Mouse (Mus musculus) neural tube, embryonic 11.5 days (tissue): ENCODE measurements around the gene Gm21761. TPM values are rescaled to one million over a fixed set of nuclear protein-coding genes. Genes with fewer than 3 reads are reported as not detected.
"Not testable (repeated sequence)": the region's sequence is repeated elsewhere in the genome, so short reads cannot be mapped to it uniquely, and the experiment has no call there.

Experiments
- ATAC-seq: fragments of 200-750 bp; cut with Nextera tagmentation; 2 replicates; pipeline ENCODE4 v1.8.0; 2017; ENCODE audit warnings: moderate number of reproducible peaks, mild to moderate bottlenecking, moderate TSS enrichment, moderate library complexity; ENCODE audit not compliant: insufficient read depth, low FRiP score, low TSS enrichment
- DNase-seq: peaks from one replicate; pipeline ENCODE4 v3.0.0-alpha.2; 2015; ENCODE audit warnings: low spot score
- H3K27ac ChIP-seq: fragments of 300-500 bp; sonication (generic); 2 replicates; pipeline ENCODE4 v1.5.1; 2014; ENCODE audit warnings: low read depth, mild to moderate bottlenecking, low read length
- H3K27me3 ChIP-seq: fragments of 300-500 bp; sonication (generic); 2 replicates; pipeline ENCODE4 v1.6.1; 2014; ENCODE audit warnings: mild to moderate bottlenecking, low read length, mixed read lengths; ENCODE audit not compliant: control insufficient read depth, insufficient read depth
- H3K36me3 ChIP-seq: fragments of 300-500 bp; sonication (generic); 2 replicates; pipeline ENCODE4 v1.6.1; 2014; ENCODE audit warnings: mild to moderate bottlenecking, low read length, moderate library complexity, mixed read lengths; ENCODE audit not compliant: control insufficient read depth, insufficient read depth
- H3K4me1 ChIP-seq: fragments of 300-500 bp; sonication (generic); 2 replicates; pipeline ENCODE4 v1.6.1; 2014; ENCODE audit warnings: low read length, mixed read lengths; ENCODE audit not compliant: control insufficient read depth, insufficient read depth
- H3K4me2 ChIP-seq: fragments of 300-500 bp; sonication (generic); 2 replicates; pipeline ENCODE4 v1.6.1; 2014; ENCODE audit warnings: low read depth, mild to moderate bottlenecking, moderate library complexity
- H3K4me3 ChIP-seq: fragments of 300-500 bp; sonication (generic); 2 replicates; pipeline ENCODE4 v1.5.1; 2014; ENCODE audit warnings: low read depth, low read length
- H3K9ac ChIP-seq: fragments of 300-500 bp; sonication (generic); 2 replicates; pipeline ENCODE4 v1.6.1; 2014; ENCODE audit warnings: mild to moderate bottlenecking, low read length
- H3K9me3 ChIP-seq: fragments of 300-500 bp; sonication (generic); 2 replicates; pipeline ENCODE4 v1.6.1; 2016; ENCODE audit warnings: low read length; ENCODE audit not compliant: control insufficient read depth
- WGBS: fragments of 180-500 bp; shearing (Covaris S2); extraction: QIAGEN DNeasy Blood & Tissue Kit; methylation state at CpG from one replicate; pipeline ENCODE4 v1.1.7; 2014; 5-methylcytosine and 5-hydroxymethylcytosine counted together
- polyA plus RNA-seq: library from polyadenylated mRNA; unstranded; fragments of >200 nt; fragmentation: Nextera tagmentation; extraction: Ambion mirVana; gene quantifications from 2 replicates; pipeline ENCODE4 v1.2.1, GENCODE M21; 2014

Gene Gm21761
- not detected in 2 replicates for polyA plus RNA-seq

DNA sequence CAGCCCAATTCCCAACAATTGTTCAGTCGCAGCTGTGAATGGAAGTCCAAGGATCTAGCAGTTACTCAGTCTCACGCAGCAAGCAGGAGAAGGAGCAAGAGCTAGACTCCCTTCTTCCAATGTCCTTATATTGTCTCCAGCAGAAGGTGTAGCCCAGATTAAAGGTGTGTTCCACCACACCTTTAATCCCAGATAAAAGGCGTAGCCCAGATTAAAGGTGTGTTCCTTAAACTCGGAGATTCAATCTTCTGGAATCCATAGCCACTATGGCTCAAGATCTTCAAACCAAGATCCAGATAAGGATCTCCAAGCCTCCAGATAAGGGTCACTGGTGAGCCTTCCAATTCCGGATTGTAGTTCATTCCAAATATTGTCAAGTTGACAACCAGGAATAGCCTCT, at the start of gene Gm21761:
Gene Gm21761, minus strand, starts transcription at position 101 of the 400 bp plus-strand sequence.
- H3K4me3 ChIP-seq, H3K9ac ChIP-seq, H3K4me2 ChIP-seq, H3K27me3 ChIP-seq, H3K9me3 ChIP-seq, H3K36me3 ChIP-seq, ATAC-seq, DNase-seq, H3K4me1 ChIP-seq, H3K27ac ChIP-seq: not testable (repeated sequence)
- WGBS, result no CpG with 5 or more reads among the region's 5 CpGs

DNA sequence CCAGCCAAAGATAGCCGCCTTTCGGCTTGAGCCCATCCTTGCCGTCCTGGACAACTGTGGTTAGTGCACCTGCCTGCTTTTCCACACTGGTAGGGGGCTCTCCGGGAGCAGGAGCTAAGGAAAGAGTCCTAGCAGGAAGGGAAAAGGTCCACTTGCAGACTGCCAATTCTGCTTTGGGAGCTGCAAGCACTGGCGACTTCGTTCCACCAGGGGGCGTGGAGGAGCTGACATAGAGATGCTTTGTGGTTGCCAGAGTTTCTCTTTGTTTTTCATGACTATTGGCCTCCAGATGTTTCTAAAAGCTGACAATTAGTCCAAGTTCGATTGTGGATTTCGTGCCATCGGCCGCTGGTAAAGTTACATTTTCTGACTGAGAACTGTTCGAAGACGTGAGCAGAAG, 40.1 kb upstream of the Gm21761 start:
- H3K4me2 ChIP-seq, H3K27me3 ChIP-seq, H3K9me3 ChIP-seq, H3K4me1 ChIP-seq, H3K36me3 ChIP-seq, H3K9ac ChIP-seq, ATAC-seq, H3K27ac ChIP-seq, H3K4me3 ChIP-seq, DNase-seq: not testable (repeated sequence)
- WGBS, result no CpG with 5 or more reads among the region's 13 CpGs

DNA sequence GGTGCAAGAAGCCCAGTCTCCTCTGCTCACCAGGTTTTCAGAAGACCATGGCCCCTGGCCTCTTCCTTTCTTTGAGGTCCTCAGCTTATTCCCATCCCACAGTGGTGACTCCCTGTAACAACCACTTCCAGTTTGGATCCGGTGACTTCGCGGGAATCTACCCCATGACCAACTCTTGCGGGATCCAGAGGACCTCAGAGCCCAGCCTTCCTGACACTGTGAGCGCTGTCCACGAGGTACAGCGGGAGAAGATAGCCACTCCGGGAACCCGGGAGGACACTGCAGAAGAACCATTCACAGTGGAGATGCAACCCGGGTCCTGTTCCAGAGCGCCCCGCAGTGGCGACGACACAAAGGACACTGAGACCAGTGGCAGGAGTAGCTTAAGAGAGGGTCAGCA, 39.1 kb upstream of the Gm21761 start:
- not testable (repeated sequence) for H3K27me3 ChIP-seq, H3K9ac ChIP-seq, H3K9me3 ChIP-seq, H3K4me3 ChIP-seq, ATAC-seq, H3K36me3 ChIP-seq, DNase-seq, H3K4me2 ChIP-seq, H3K27ac ChIP-seq, H3K4me1 ChIP-seq
- WGBS, result no CpG with 5 or more reads among the region's 14 CpGs

DNA sequence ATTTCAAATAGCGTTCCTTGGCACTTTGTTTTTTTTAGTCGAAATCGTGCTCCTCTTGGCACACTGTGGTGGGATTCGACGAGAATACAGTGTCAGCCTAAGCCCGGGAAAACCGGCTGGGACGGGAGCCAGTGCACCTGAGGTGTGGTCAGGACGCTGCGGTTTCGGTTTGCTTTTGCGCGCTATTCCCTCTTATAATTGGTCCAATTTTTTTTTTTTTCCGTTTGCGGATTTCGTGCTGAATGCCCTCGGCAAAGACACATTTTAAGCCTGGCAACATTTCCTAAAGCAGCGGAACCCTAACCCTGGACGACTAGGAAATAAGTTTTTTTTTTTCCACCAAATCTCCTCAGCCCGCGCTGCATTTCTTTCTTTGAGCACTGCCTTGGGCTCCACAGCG, 36.9 kb upstream of the Gm21761 start:
- WGBS, result 0% methylated on average over 18 of the region's 22 CpGs
- peak; percentile 25 for ATAC-seq
- not testable (repeated sequence) for H3K4me1 ChIP-seq, H3K4me3 ChIP-seq, H3K9me3 ChIP-seq, H3K36me3 ChIP-seq, H3K4me2 ChIP-seq, H3K9ac ChIP-seq, H3K27ac ChIP-seq, H3K27me3 ChIP-seq
- DNase-seq, result peak; percentile 32

DNA sequence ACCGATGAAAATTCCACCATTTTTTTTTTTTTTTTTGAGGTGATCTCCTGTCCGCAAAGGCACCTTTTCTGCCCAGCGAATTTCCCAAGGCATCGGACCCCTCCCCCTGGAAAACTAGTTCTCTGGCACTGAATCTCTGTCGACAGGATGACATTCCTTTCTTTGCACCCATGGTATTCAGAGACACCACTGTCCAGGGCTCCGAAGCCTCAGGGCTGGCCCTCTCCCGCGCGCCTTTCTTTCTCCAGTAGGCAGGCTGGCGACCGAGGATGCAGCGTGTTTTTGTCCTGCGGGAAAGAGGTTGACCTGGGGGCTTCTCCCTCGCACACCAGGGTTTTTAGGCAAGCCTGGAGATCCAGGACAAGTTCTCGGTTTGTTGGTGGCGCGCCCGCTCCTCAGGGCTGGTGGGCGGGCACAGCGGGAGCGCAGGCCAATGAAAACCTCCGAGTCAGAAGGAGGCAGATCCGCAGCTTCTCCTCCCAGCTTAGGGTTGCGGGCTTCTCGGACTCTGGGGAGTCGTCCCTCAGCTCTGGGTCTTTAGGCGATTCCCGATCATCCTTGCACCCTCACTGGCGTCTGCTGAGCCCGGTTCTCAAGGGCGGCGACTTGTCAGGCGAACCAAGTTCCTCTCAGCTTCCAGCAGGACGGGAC, 36.4 kb upstream of the Gm21761 start:
- H3K27me3 ChIP-seq, H3K9me3 ChIP-seq, H3K9ac ChIP-seq, DNase-seq, H3K4me2 ChIP-seq, H3K4me1 ChIP-seq, H3K36me3 ChIP-seq, H3K4me3 ChIP-seq, H3K27ac ChIP-seq: not testable (repeated sequence)
- peak; percentile 67 for ATAC-seq
- WGBS, result 1% methylated on average over 15 of the region's 34 CpGs

DNA sequence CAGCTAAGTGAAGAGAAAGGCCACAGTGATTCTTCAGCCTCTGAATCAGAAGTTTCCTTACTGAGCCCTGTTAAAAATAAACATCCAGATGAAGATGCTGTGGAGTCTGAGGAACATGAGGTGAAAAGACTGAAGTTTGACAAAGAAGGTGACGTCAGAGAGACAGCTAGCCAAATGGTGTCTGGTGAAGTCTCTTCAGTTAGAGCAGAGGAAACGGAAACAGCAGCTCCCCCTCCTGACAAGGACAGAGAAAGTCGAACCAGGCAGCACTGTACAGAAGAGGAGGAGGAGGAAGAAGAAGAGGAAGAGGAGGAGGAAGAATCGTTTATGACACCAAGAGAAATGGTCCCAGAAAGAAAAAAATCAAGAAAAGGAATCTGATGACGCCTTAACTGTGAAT, 33.8 kb upstream of the Gm21761 start:
- H3K9ac ChIP-seq, DNase-seq, ATAC-seq, H3K9me3 ChIP-seq, H3K4me1 ChIP-seq, H3K4me2 ChIP-seq, H3K27me3 ChIP-seq, H3K4me3 ChIP-seq, H3K36me3 ChIP-seq, H3K27ac ChIP-seq: not testable (repeated sequence)
- WGBS, result no CpG with 5 or more reads among the region's 5 CpGs

DNA sequence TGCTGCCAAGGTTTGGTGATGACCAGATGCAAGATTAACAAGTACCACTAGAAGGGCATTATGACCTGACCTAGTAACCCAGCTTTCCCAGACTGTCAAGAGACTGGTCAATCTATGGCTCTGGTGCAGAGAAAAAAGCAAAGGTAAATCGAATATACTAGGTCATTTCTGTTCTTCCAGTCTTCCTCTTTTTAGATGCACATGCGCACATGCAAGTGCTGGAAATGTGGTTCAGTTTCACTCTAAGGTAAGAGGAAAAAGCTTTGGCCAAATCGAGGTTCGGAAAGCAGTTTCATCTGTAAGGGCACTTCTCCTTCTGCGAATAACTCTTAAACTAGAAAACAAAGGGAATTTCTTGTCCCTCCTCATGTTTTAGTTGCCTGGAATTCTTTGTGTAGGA, 26.5 kb upstream of the Gm21761 start:
- H3K27ac ChIP-seq, ATAC-seq, H3K4me3 ChIP-seq, H3K27me3 ChIP-seq, H3K4me1 ChIP-seq, H3K9me3 ChIP-seq, DNase-seq, H3K9ac ChIP-seq, H3K4me2 ChIP-seq, H3K36me3 ChIP-seq: not testable (repeated sequence)
- WGBS, result no CpG with 5 or more reads among the region's 5 CpGs

DNA sequence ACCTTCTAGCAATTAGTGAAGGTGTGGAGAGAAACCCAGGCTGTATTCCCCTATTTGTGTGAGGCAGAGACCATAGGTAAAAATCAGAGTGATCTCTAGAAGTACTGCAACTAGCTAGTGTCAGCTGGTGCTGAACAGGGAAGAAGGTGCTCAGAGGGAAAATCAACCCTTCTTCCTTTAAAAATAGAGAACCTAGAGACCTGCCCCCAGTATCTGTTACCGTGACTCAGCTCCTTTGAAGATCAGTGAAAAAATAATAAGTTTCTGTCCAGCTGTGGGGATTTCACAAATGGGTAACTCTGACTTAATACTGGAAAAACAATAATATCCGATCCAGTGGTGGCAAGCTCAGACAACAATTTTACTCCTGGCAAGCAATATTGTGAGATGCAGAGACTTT, 26.0 kb upstream of the Gm21761 start:
- 86% methylated on average over 2 of the region's 2 CpGs for WGBS
- DNase-seq, result not testable (repeated sequence)

DNA sequence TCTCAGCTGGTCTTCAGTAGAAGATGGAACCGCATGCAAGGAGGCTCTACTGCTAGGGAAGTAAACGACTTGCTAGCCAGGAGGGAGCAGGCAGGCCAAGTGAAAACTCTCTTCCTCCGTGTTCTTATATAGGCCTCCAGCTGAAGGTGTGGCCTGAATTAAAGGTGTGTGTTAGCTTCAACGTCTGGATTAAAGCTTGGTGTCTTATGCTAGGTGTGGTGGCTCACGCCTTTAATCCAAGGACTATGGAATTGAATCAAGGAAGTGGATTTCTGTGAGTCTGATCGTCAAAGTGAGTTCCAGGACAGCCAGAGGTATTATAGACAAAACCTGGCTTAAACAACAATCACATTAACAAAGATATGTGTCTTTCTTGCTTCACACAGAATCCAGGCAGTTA, 21.6 kb upstream of the Gm21761 start, which contains the start of gene B020031M17Rik:
Gene B020031M17Rik, minus strand, starts transcription at position 101 of the 400 bp plus-strand sequence.
- ATAC-seq, H3K27me3 ChIP-seq, H3K4me3 ChIP-seq, H3K4me2 ChIP-seq, H3K36me3 ChIP-seq, H3K9ac ChIP-seq, H3K9me3 ChIP-seq, H3K4me1 ChIP-seq, H3K27ac ChIP-seq, DNase-seq: not testable (repeated sequence)
- WGBS, result 76% methylated on average over 3 of the region's 6 CpGs

More for the DNA sequence above, 26.0 kb upstream of the Gm21761 start:
- H3K9ac ChIP-seq, H3K36me3 ChIP-seq, H3K4me3 ChIP-seq, ATAC-seq, H3K9me3 ChIP-seq, H3K27me3 ChIP-seq, H3K4me1 ChIP-seq, H3K4me2 ChIP-seq, H3K27ac ChIP-seq: not testable (repeated sequence)
